Mouse (Mus musculus): ENCODE results near the gene Prpf3.
"Not testable (repeated sequence)": the region's sequence is repeated elsewhere in the genome, so short reads cannot be mapped to it uniquely, and the experiment has no call there.

The Prpf3 gene

DNA sequence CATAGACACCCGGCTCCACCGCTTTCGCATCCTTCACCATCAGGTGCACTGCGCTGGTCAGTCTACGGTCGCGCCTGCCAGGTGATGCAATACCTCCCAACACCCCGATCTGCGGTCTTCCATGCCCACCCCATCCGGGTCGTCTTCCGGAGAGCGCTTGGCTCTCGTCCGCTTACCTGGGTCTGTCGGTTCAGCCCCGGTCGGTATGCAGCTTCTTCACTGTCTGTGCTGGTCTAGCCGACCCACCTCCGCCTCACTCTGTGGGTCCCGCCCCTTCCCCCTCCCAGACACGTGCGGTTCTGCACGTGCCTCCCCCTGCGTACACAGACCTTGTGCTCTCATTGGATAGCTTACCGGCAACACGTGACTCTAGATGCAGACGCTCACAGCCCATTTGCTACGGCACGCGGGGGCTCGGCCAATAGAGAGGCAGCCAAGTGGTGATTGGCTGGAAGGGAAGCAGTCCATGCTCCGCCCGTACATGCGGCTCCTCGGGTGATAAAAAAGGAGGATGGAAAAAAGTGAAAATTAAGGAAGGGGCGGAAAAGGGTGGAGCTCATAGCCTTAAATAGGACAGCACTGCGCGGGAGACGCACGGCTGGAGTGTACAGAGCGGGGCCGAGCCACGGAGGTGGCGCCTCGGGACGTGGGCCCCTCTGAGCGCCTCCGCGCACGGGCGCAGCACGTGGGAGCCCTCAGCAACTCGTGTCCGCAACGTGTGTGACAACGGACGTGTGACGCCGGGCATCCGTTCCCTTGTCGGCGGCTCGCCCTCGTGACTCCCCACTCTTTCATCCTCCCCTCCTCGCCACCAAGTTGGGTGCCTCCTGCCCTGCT lies 26.5 kb upstream of the Prpf3 start, which contains the start of gene Ciart:
Gene Ciart (minus strand): TSS at position 273 of the 837 bp plus-strand sequence.
- DNase-seq (ENCODE audit: low spot score): peak; percentile 99

GRCm38 (mm10) chr3:95879063-95879462 lies 23.4 kb upstream of the Prpf3 start:
- no peak for DNase-seq (ENCODE audit: low spot score)

- no peak for DNase-seq (ENCODE audit: low spot score)
Measured at GRCm38 (mm10) chr3:95872048-95872447, 16.4 kb upstream of the Prpf3 start.

DNA sequence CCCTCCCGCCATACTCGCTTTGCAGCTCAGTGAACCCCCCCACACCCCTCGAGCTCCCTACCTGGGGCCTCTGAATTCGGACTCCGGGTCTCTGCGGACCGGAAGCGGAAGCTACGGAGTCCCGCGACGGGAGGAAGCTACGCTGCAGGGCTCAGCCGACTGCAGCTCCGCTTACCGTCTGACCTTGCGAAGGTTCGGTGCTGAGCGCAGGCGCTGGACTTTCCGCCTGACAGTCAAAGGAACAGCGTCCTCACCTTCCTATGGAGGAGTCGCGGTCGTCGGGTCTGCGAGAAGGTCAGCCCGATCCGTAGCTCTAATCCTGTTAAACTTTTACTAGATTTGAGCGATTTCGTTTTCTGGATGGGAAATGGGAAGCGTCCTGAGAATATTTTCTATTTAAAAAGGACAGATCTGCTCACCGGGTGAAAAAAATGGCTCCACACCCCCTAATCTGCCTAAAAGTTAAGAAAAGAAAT lies 15.7 kb upstream of the Prpf3 start, which contains the start of gene Mrps21:
Gene Mrps21 (minus strand): TSS at position 128 of the 476 bp plus-strand sequence.
- DNase-seq (ENCODE audit: low spot score): peak; percentile 89

DNA sequence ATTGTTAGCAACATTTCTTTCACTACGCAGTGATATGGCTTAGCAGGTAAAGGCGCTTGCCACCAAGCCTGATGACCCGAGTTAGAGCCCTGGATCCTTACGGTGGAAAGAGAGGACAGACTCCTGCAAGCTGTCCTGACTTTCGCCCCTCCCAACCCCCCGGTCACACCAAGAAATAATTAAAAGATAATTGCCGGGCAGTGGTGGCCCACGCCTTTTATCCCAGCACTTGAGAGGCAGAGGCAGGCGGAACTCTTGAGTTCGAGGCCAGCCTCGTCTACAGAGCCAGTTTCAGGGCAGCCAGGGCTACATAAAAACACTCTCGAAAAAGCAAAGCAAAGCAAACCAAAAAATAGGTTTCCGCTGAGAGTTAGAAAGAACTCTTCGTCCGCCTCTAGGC lies 15.3 kb upstream of the Prpf3 start:
- DNase-seq (ENCODE audit: low spot score): no peak

GRCm38 (mm10) chr3:95867408-95867807 lies 11.7 kb upstream of the Prpf3 start:
- no peak for DNase-seq (ENCODE audit: low spot score)

DNA sequence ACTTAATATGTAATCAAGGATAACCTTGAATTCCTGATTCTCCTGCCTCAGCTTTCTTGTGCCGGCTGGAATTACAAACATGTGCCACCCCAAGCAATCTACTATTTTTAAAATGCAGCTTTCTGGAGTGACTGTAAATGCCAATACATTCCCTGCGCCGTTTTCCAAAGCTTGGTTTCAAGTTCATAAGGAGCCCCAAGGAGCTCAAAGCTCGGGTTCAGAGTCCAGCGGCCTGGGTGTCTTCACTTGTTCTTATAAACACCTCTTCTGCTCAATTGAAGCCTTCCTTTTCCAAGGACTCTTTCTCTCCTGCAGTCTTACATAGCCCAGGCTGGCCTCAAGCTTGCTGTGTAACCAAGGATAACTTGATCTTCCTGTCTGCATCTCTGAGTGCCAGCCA lies 10.4 kb upstream of the Prpf3 start:
- DNase-seq (ENCODE audit: low spot score): no peak

DNA sequence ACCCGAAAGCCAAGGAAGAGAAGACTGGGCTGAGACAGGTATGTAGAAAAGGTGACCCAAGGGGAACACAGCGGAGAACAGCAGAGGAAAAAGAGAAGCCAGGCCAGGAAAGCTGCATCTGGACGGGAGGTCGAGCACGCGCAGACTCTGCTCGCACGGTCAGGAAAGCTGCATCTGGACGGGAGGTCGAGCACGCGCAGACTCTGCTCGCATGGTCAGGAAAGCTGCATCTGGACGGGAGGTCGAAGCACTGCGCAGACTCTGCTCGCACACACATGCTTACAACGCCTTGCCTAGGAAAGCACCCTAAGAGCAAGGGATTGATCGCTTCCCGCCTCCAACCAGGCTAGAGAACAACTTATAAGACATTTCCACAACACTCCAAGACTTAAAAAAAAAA lies 9.9 kb upstream of the Prpf3 start:
- no peak for DNase-seq (ENCODE audit: low spot score)

DNA sequence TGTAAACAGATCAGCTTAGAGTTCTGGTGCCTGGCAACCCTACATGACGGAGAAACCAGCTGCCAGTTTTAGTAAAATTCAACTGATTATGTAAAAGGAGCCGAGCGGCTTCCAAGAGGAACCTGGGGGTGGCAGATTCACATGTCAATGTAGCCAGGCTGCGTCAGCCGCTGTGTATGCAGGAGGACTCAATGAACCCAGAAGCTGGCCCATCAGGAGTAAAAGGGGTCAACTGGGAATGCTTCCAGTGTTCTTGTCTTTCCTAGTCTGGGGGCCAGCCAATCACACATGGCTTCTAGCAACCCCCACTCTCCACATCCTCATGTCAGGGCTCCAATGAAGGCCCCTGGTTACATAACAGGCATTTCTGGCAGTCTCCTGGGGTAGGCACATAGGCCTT lies 9.4 kb upstream of the Prpf3 start:
- no peak for DNase-seq (ENCODE audit: low spot score)

GRCm38 (mm10) chr3:95863578-95863977 lies 7.9 kb upstream of the Prpf3 start:
- no peak for DNase-seq (ENCODE audit: low spot score)

DNA sequence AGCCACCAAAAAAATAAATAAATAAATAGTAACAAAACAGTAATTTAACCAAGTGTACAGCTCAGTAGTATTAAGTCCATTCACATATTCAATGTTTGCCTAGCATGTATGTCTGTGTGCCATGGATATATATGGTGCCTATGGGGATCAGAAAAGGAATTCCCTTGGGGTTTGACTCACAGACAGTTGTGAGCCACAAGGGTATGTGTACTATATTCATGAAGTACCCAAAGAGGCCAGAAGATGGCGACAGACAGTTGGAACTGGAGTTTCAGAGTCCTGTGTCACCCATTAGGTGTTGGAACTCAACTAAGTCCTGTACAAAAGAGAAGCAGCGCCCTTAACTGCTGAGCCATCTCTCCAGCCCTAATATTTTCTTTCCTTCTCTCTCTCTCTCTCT lies 6.1 kb upstream of the Prpf3 start:
- DNase-seq (ENCODE audit: low spot score): peak; percentile 70

DNA sequence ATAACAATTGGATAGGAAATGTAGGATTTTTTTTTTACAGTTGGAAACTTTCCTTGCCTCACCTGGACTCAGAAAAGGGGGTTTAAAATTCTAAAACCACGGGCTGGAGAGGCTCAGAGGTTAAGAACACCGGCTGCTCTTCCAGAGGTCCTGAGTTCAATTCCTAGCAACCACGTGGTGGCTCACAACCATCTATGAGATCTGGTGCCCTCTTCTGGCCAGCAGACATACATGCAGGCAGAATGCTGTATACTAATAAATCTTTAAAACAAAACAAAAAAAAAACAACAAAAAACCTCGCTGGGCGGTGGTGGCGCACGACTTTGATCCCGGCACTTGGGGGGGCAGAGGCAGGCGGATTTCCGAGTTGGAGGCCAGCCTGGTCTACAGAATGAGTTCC lies 5.5 kb upstream of the Prpf3 start:
- DNase-seq (ENCODE audit: low spot score): no peak

GRCm38 (mm10) chr3:95860323-95860722 lies 4.6 kb upstream of the Prpf3 start:
- DNase-seq (ENCODE audit: low spot score): no peak

GRCm38 (mm10) chr3:95858278-95858677 lies 2.6 kb upstream of the Prpf3 start:
- not testable (repeated sequence) for DNase-seq (ENCODE audit: low spot score)

DNA sequence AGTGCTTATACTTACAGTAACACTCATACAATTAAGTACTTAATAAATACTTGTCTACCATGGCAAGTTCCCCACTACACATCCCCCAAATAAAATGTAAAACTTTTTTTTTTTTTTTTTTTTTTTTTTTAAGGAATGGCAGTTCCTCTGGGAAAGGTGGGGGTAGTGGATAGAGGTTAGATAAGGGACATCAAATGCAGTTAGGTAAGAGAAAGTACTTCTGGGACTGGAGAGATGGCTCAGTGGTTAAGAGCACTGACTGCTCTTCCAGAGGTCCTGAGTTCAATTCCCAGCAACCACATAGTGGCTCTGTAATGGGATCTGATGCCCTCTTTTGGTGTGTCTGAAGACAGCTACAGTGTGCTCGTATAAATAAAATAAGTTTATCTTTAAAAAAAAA lies 1.4 kb upstream of the Prpf3 start:
- DNase-seq (ENCODE audit: low spot score): not testable (repeated sequence)

GRCm38 (mm10) chr3:95856115-95856514 lies 430 bp upstream of the Prpf3 start:
- no peak for DNase-seq (ENCODE audit: low spot score)

DNA sequence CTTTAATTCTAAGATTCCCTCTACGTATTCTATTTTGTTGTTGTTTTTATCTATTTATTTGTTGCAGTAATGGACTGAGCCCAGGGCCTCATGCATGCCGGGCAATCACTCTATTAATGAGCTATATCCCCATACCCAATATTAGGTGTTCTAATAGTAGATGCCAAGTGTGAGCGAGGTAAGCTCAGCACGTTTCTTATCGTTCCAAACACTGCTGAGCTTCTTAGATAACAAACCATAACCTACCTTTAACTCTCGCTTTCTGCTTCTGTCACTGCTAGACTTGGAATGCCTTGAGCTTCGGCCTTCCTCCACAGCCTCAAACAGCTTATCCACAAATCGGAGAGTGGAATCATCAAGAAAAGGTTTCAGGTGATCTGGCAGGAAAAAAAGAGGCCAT lies 4.4 kb downstream of the Prpf3 start:
- no peak for DNase-seq (ENCODE audit: low spot score)

- DNase-seq (ENCODE audit: low spot score): no peak
Measured at GRCm38 (mm10) chr3:95850611-95851010, 5.1 kb downstream of the Prpf3 start.

DNA sequence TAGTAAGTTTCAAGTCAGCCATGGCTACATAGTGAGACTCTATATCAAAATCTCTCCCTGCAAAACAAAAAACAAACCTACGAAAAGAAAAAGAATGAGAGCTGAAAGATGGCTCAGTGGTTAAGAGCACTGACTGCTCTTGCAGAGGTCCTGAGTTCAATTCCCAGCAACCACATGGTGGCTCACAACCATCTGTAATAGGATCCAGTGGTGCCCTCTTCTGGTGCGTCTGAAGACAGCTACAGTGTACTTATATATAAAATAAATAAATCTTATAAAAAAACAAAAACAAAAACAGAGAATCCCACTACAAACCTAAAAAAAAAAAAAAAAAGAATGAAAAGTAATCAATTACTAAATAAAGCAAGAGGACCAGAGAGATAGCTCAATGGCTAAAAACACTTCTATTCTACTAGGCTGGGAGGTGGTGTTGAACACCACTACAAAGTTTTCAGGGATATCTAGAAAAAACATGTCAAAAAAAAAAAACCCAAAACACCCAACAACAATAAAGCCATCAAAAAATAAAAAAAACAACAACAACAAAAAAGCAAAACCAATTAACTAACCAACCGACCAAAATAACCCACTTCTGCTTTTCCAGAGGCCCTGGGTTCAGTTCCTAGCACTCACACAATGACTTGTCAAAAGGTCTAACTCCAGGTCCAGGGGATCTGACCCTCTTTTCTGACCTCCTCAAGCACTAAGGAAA lies 13.0 kb downstream of the Prpf3 start:
- DNase-seq (ENCODE audit: low spot score): no peak

DNA sequence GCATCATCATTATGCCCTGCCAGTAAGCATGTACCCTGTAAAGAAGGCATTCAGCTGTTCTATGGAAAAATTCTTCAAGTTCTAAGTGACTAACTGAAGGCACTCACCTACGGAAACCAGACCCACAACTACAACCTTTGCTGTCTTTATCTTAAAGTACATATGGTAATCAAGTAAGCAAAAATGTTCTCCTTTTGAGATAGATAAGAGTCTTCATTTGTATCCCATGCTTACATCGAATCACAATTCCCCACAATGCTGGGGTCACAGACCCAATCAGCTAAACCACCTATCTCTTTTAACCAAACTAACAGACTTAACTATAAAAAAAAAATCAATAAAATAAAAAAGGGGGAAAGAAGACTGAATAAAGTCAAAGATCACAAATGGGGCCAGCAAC lies 16.4 kb downstream of the Prpf3 start:
- DNase-seq (ENCODE audit: low spot score): no peak

GRCm38 (mm10) chr3:95829053-95829452 lies 26.6 kb downstream of the Prpf3 start:
- no peak for DNase-seq (ENCODE audit: low spot score)

DNA sequence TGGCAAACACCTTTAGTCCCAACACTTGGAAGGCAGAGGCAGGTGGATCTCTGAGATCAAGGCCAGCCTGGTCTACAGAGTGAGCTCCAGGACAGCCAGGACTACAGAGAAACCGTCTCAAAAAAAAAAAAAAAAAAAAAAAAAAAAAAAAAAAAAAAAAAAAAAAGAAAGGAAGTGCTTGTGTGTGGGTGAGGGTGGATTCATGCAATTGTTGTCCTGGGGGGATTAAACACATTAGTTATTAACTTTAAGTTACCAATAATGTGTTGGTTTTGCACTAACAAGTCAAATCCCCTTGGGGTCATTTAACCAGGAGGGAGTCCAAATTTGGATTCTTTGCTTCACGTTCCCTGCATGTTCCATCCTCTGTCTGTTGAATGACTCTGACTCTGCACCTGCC lies 29.4 kb downstream of the Prpf3 start:
- DNase-seq (ENCODE audit: low spot score): no peak
